Mouse (Mus musculus): ENCODE results near the gene Shoc2.
"Not testable (repeated sequence)": the region's sequence is repeated elsewhere in the genome, so short reads cannot be mapped to it uniquely, and the experiment has no call there.

Gene Shoc2

GRCm38 (mm10) chr19:53943802-53944785 lies at the start of gene Shoc2, which contains the start of gene Bbip1:
Gene Shoc2, plus strand, starts transcription at chr19:53944306.
Gene Bbip1, minus strand, starts transcription at chr19:53944627.
- DNase-seq, result peak; percentile 98

GRCm38 (mm10) chr19:53894538-53895121 lies 49.5 kb upstream of the Shoc2 start:
- DNase-seq, result no peak

GRCm38 (mm10) chr19:53898046-53898445 lies 46.1 kb upstream of the Shoc2 start:
- no peak for DNase-seq

- no peak for DNase-seq
Observed at GRCm38 (mm10) chr19:53898498-53898897, 45.6 kb upstream of the Shoc2 start.

- no peak for DNase-seq
Observed at GRCm38 (mm10) chr19:53898970-53899900, 44.9 kb upstream of the Shoc2 start.

- DNase-seq, result no peak
Observed at GRCm38 (mm10) chr19:53899941-53900610, 44.0 kb upstream of the Shoc2 start.

- no peak for DNase-seq
Observed at GRCm38 (mm10) chr19:53901931-53902738, 42.0 kb upstream of the Shoc2 start.

GRCm38 (mm10) chr19:53902739-53903487 lies 41.2 kb upstream of the Shoc2 start:
- peak; percentile 92 to 96 for DNase-seq

GRCm38 (mm10) chr19:53903507-53904321 lies 40.4 kb upstream of the Shoc2 start:
- peak; percentile 51 to 59 for DNase-seq

GRCm38 (mm10) chr19:53904833-53905480 lies 39.1 kb upstream of the Shoc2 start:
- DNase-seq, result no peak

- DNase-seq, result no peak
Observed at GRCm38 (mm10) chr19:53906033-53906702, 37.9 kb upstream of the Shoc2 start.

- not testable (repeated sequence) for DNase-seq
Observed at GRCm38 (mm10) chr19:53906703-53907070, 37.4 kb upstream of the Shoc2 start.

- DNase-seq, result no peak
Observed at GRCm38 (mm10) chr19:53914950-53915349, 29.2 kb upstream of the Shoc2 start.

GRCm38 (mm10) chr19:53919541-53919940 lies 24.6 kb upstream of the Shoc2 start:
- no peak for DNase-seq

- not testable (repeated sequence) for DNase-seq
Observed at GRCm38 (mm10) chr19:53921996-53922395, 22.1 kb upstream of the Shoc2 start.

- no peak for DNase-seq
Observed at GRCm38 (mm10) chr19:53925338-53925751, 18.8 kb upstream of the Shoc2 start.

- no peak for DNase-seq
Observed at GRCm38 (mm10) chr19:53926705-53927104, 17.4 kb upstream of the Shoc2 start.

- no peak for DNase-seq
Observed at GRCm38 (mm10) chr19:53929218-53929617, 14.9 kb upstream of the Shoc2 start.
